Mouse (Mus musculus) c-Kit-negative CD71-positive TER-119-positive erythroid progenitor cells, embryonic 14.5 days (primary cell): ENCODE data around the gene Wdr93.

Experiments
- DNase-seq: peaks from one replicate; pipeline ENCODE4 v3.0.0-alpha.2; 2013; ENCODE audit warnings: low read depth, low spot score

Gene Wdr93

GRCm38 (mm10) chr7:79742659-79743536, at the start of gene Wdr93, which contains the start of gene Pex11a:
Gene Wdr93 (plus strand): TSS chr7:79743163.
Gene Pex11a (minus strand): TSS chr7:79743131.
- DNase-seq, result no peak

DNA sequence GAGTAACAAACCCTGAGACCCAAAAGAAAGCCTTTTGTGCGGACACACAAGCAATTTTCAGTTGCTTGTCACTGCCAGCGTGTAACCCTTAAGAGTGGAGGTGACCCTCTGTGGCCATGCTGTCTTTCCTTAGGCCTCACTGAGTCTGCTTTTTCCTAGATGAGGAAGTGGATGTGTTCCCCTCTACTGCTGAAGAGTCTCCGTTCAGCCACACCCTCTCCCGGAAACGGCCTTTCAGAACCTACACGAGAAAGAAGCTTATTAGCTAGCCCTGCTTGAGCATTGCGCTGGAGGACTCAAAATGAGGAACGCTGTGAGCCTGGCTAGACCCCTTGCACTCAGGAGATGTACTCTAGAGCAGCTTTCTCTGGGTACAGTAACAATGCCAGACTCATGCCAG, 46.5 kb upstream of the Wdr93 start:
- DNase-seq, result no peak

GRCm38 (mm10) chr7:79702755-79703154, 40.2 kb upstream of the Wdr93 start:
- DNase-seq, result no peak

DNA sequence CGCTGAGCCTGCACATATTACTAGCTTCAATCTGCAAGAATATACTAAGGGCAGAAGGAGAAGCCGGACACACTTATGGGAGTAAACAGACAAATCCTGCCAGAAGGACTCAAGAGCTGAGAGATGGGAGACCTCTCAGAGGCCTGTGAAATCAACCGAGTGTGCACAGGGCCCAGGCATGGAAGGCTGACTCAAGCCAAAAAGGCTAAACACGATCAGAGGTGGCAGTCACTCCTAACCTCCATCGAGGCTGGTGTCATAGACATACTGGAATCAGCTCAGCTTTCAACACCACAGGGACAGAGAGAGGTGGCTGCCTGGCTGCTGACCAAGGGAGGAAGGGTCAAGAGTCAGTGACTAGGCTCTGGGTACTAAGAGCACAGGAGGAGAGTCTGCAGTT, 37.8 kb upstream of the Wdr93 start:
- DNase-seq, result no peak

- no peak for DNase-seq
These were observed 32.8 kb upstream of the Wdr93 start for GRCm38 (mm10) chr7:79710130-79710607.

GRCm38 (mm10) chr7:79710831-79711230, 32.1 kb upstream of the Wdr93 start:
- DNase-seq, result no peak

DNA sequence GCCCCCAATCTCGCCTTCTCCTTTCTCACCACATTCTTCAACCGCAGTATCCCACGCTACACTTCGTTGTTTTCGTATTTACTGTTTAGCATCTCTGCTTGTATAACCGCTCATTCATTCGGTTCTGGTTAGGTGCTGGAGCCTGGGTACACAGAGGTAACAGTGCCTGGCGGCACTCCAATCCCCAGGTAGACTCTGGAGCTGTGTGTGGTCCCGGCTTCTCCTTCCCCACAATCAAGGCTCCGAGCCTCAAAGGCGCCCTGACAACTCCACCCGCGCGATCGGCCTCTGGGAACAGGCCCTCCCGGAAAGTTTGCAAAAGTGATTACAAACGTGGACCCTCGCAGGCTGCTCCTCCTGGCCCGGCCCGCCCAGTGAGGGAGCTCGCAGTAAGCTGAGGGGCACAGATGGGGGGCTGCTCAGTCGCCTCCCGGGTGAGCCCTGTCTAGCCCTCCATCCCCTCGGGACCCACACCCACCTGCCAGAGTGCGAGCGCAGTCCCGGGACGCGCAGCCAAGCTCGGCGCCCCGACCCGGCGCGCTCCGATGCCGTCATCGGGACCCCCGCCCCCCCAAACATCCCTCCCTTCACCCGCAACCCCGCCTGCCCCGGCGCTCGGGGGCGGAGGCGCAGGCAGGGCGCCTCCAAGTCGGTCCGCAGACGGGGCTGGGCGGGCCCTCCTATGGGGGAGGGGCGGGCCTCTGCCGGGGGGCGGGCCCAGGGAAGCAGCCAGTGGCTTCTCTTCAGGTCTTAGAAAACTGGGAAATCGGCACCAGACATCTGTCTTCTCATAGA, 27.6 kb upstream of the Wdr93 start, which contains the start of gene Kif7:
Gene Kif7 (minus strand): TSS at position 534 of the 795 bp plus-strand sequence.
- DNase-seq, result no peak

DNA sequence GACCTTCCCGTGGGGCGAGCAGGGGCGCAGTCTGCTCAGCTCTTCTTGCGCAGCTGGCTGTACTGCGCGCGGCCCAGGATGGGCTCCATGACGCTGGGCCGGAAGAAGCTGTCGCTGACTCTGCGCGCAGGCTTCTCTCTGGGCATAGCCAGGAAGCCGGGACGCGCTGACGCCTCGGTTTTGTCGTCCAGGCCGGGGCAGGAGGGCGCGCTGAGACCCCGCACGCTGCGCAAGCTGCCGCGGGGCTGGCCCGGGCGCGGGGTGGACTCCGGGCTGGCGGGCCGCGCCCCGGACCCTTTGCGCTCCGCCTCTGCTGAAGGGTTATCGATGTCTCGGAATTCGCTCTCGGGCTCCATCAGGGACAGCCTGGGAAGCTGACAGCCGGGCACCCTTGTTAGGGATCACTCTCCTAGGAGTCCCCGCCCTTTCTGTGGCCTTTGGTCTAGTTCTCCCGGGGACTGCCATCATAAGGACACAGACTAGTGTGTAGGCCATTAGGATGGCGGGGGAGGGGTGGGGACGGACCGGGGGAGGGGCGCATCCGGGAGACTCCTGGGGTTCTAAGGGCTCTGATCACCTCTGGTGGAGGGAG, 21.5 kb upstream of the Wdr93 start:
- DNase-seq, result no peak

DNA sequence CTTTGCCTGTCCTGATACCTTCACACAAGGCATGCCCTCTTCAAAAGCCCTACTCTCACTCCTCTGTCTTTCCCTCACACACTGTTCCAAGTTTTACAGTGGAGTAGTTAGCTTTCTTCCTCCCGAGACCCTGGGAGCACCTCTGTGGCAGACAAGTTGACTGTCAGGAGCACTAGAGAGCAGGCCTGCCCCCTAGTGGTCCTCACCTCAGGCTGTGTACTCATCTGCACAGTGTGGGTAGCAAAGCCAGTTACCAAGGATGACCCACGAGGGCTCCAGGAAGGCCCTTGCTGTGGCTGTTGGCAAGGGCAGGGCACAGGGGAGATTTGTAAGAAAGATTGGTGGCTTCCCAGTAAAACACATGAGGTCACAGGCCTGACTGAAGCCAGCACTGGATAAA, 15.9 kb upstream of the Wdr93 start:
- no peak for DNase-seq

- DNase-seq, result peak; percentile 17
These were observed 14.7 kb upstream of the Wdr93 start for GRCm38 (mm10) chr7:79728219-79728618.

- DNase-seq, result no peak
These were observed 13.8 kb upstream of the Wdr93 start for GRCm38 (mm10) chr7:79729169-79729568.

- DNase-seq, result no peak
These were observed 13.1 kb upstream of the Wdr93 start for GRCm38 (mm10) chr7:79729743-79730370.

DNA sequence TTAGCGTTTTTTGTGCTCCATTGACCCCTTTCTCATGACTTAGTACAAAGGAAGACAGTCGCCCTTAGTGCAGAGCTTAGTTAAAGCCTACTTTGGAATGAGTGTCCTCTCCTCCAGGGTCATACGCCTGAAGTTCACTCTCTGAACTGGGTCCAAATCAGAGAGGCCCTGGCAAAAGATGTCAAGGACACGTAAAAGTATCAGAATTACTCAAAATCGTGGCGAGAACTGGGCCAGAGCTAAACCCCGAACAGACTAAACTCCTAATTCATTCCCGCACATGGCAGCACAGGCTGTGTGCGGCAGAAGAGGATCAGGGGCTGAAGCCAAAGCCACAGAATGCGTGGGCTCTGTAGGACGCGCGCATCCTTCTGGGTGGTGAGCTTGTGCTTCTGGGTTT, 11.5 kb upstream of the Wdr93 start:
- DNase-seq, result no peak

DNA sequence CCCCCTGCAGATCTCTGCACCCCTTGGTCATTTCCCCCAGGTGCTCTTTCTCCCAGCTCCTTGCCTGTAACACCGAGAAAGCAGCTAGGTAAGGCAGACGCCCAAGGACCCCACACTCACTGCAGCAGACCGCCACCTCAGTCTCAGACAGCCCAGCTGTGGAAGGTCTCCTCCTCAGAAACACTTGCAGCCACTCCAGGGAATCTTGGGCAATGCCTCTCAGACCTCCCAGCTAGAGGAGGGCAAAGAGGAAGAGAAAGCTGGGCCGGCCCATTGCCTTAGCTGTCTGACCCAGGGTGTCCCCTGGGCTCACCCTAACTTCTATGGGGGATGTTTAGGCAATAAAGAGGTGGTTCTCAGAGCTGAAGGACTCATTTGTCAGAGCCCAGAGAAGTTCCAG, 10.3 kb upstream of the Wdr93 start, which contains the start of gene Plin1:
Gene Plin1 (minus strand): TSS at position 282 of the 400 bp plus-strand sequence.
- DNase-seq, result no peak

DNA sequence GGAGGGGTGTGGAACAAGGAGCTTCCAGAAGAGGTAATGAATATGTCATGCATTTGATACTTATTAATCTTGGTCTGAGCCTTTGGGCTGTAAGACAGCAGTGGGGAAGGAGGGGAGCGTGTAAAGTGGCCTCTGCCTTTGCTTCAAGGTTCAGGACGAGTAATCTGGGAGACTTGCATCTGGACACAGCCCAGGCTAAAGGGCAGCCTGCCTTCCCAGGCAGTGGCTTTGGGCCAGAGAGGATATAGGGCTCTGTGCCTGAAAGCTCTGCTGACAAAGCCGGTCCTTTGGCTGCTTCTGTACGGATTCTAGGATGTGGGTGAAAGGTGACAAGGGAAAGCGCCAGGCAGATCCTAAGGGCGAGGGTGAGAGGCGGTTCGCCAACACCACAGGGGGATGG, 8.4 kb upstream of the Wdr93 start:
- no peak for DNase-seq

GRCm38 (mm10) chr7:79736511-79736910, 6.5 kb upstream of the Wdr93 start:
- DNase-seq, result no peak

GRCm38 (mm10) chr7:79738913-79739312, 4.0 kb upstream of the Wdr93 start:
- DNase-seq, result no peak

DNA sequence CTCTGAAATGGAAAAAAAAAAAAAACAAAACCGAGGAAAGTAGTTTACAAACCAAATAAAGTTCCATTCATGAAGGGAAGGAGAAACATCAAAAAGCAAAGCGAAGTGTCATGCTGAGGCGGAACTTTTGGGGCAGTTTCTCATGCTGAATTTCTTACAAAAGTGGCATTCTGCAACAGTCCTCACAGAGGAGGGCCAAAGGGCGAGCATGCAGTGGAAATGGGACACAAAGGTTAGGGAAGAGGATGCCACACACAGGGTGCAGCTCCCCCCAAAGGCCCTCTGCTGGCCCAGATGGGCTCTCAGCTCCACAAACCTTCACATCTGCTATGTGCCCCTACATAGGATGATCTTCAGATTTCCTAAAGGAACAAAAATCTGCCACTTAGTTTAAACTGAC, 2.7 kb upstream of the Wdr93 start:
- no peak for DNase-seq

DNA sequence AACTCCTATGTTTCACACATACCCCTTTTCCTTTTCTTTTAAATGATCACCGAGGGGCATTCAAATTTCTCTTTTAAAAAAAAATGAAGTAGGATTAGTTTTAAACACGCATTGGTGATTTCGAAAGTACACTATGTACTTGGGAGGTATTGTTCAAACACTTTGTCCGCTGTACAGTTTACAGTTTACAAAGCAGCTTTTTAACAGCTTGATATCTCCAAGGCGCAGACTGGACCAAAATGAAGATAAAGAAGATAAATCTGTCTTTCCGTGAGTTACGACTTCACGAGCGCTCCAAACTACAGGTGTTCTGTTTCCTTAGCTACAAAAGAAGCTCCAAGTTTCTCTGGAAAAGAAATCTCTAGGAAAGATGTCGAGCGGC, 695 bp upstream of the Wdr93 start:
- no peak for DNase-seq

- no peak for DNase-seq
These were observed 1.1 kb downstream of the Wdr93 start for GRCm38 (mm10) chr7:79744051-79744450.

DNA sequence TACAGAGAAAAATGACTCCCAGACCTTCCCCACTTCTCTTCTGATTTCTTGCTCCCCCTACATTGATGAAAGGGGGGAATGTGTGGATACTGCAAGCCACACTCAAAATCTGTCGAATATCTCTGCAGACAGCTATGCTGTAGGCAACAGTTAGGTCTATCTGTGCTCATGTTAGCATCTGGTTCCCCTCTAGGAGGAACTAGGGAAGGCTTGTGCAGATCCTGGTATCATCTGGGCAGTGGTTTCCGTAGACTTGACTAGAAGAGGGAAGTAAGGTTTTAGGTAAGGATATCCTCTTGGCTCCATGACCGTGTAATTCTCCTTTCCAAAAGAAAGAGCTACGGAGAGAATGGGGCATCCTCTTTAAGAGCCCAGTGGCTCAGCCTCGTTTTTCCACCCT, 1.6 kb downstream of the Wdr93 start:
- DNase-seq, result no peak

DNA sequence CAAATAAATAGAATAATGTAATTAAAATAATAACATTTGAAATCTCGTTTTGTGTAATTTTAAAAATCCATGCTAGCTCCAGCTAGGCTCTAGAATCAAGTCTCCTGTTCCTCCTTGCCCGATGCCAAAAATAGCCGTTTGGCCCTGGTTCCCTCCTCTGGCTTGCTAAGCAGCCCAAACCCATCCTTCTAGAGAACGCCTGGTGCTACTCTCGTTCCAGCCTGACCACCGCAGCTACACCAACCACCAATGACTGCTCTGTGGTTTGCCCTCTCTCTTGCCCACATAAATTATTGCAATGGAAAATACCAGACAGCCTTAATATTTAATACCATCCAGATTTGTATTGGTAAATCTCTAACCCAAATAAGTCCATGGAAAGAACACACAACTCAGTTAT, 4.7 kb downstream of the Wdr93 start:
- no peak for DNase-seq
